Mouse (Mus musculus) urinary bladder, postnatal 36 days (tissue): Measurements from ENCODE around the gene Btbd35f10.
"Not testable (repeated sequence)": the region's sequence is repeated elsewhere in the genome, so short reads cannot be mapped to it uniquely, and the experiment has no call there.

ENCODE experiments used
- DNase-seq, 2 experiments: peaks; one replicate each; pipeline ENCODE4 v3.0.0; 2022; ENCODE audit warnings: low spot score in 2 of 2, mixed read lengths in 1 of 2

Btbd35f10 gene

GRCm38 (mm10) chrX:3752785-3753184 lies at the start of gene Btbd35f10:
Btbd35f10 (minus strand) TSS chrX:3752885.
- not testable (repeated sequence) for DNase-seq
